Mouse (Mus musculus) hindbrain, postnatal 0 days (tissue): ENCODE data around the gene Nppc. TPM values are rescaled to one million over a fixed set of nuclear protein-coding genes. Genes with fewer than 3 reads are reported as not detected.
A peak's percentile ranks its signal among the peaks of the same experiment; 100 is the strongest.

Source experiments
- ATAC-seq: fragments of 200-750 bp; cut with Nextera tagmentation; 2 replicates; pipeline ENCODE4 v1.8.0; 2017; ENCODE audit warnings: mild to moderate bottlenecking, moderate TSS enrichment, moderate library complexity
- DNase-seq: peaks from one replicate; pipeline ENCODE4 v3.0.0-alpha.2; 2015; ENCODE audit warnings: low spot score
- H3K27ac ChIP-seq: fragments of 300-500 bp; sonication (generic); 2 replicates; pipeline ENCODE4 v1.5.1; 2014; ENCODE audit warnings: mild to moderate bottlenecking
- H3K27me3 ChIP-seq: fragments of 300-500 bp; sonication (generic); 2 replicates; pipeline ENCODE4 v1.6.1; 2014; ENCODE audit warnings: low read length, mixed read lengths; ENCODE audit not compliant: insufficient read depth
- H3K36me3 ChIP-seq: fragments of 300-500 bp; sonication (generic); 2 replicates; pipeline ENCODE4 v1.6.1; 2014; ENCODE audit warnings: low read length, mixed read lengths; ENCODE audit not compliant: insufficient read depth
- H3K4me1 ChIP-seq: fragments of 300-500 bp; sonication (generic); 2 replicates; pipeline ENCODE4 v1.6.1; 2014; ENCODE audit warnings: antibody characterized with exemption, low read length, mixed read lengths; ENCODE audit not compliant: insufficient read depth
- H3K4me2 ChIP-seq: fragments of 300-500 bp; sonication (generic); 2 replicates; pipeline ENCODE4 v1.6.1; 2014; ENCODE audit warnings: low read depth, mild to moderate bottlenecking, low read length, moderate library complexity, mixed read lengths
- H3K4me3 ChIP-seq: fragments of 300-500 bp; sonication (generic); 2 replicates; pipeline ENCODE4 v1.5.1; 2014; ENCODE audit warnings: low read length
- H3K9ac ChIP-seq: fragments of 300-500 bp; sonication (generic); replicated peaks from 2 replicates; pipeline ENCODE4 v1.6.1; 2014; ENCODE audit warnings: mild to moderate bottlenecking, low read length, moderate library complexity, mixed read lengths
- H3K9me3 ChIP-seq: fragments of 300-500 bp; sonication (generic); 2 replicates; pipeline ENCODE4 v1.6.1; 2016; ENCODE audit warnings: low read length, mixed read lengths
- CTCF ChIP-seq: IDR thresholded peaks from 2 replicates; pipeline ENCODE4 v1.5.1; 2016; ENCODE audit warnings: antibody characterized with exemption, control low read depth, low read depth
- WGBS: fragments of 180-500 bp; shearing (Covaris S2); extraction: QIAGEN DNeasy Blood & Tissue Kit; methylation state at CpG from one replicate; pipeline ENCODE4 v1.1.7; 2014; 5-methylcytosine and 5-hydroxymethylcytosine counted together
- polyA plus RNA-seq: library from polyadenylated mRNA; unstranded; fragments of >200 nt; fragmentation: Nextera tagmentation; extraction: Ambion mirVana; gene quantifications from 2 replicates; pipeline ENCODE4 v1.2.1, GENCODE M21; 2015
- total RNA-seq: library from RNA; depleted of rRNA; stranded (reverse); fragments of >200 nt; gene quantifications from 2 replicates; pipeline ENCODE4 v1.2.3, GENCODE M21; 2014

Gene Nppc
- total and polyA plus RNA-seq, 2 experiments from 2014 or later: 14.6 to 22.7 TPM

DNA sequence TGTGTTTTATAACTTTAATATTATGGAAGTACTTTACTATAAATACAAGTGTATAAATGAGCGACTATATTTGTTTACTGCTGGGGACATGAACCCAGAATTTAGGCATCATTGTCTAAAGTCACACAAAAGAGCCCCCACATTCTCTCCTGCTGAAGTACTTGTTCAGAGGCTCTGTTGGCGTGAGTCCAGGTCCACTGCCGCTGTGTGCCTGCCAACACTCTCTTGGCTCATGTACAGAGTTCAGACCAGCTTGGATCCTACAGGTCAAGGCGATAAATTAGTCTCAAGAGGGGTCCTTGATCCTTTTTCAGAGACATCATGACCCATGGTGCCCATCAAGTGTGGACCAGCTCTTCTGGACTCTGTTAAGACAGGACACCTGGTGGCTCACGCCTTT is 13.3 kb downstream of the Nppc start:
- Histone ChIP-seq H3K36me3 (no peaks in the 10 kb centered on the region), H3K9ac (no peak overlapping the region), H3K4me3 (no peak overlapping the region), H3K4me2 (no peak overlapping the region), H3K4me1 (no peaks in the 10 kb centered on the region), H3K27ac (no peak overlapping the region), H3K9me3 (no peaks in the 10 kb centered on the region), H3K27me3 (no peaks in the 10 kb centered on the region)
- DNase-seq: peak; percentile 35
- TF ChIP-seq CTCF: no peak
- ATAC-seq: no peak
- 72% methylated on average over 5 of the region's 5 CpGs for WGBS

DNA sequence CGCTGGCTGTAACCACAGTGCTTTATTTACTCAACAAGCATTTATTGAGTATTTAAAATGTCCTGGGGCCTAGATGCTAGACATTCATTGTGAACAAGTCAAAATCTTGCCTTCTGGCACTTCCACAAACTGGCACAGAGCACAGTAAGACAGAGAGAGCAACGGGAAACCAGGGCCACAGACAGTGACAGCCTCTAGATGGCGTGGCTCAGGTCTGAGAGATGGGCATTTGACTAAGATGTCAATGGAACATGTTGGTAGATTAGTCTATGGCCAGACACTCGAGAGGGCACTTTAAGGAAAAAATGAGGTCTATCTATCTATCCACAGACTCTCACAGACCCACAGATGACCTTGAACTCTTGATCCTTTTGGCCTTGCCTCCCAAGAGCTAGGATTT is 17.7 kb downstream of the Nppc start:
- H3K4me1 ChIP-seq: no peaks in the 10 kb centered on the region
- no peaks in the 10 kb centered on the region for H3K9me3 ChIP-seq
- no peak overlapping the region for H3K27ac ChIP-seq
- H3K9ac ChIP-seq: no peak overlapping the region
- WGBS: 61% methylated on average over 4 of the region's 4 CpGs
- no peaks in the 10 kb centered on the region for H3K36me3 ChIP-seq
- H3K4me3 ChIP-seq: no peak overlapping the region
- peak; percentile 48 for TF ChIP-seq CTCF
- no peaks in the 10 kb centered on the region for H3K27me3 ChIP-seq
- ATAC-seq (no peak), DNase-seq (no peak)
- H3K4me2 ChIP-seq: no peak overlapping the region

DNA sequence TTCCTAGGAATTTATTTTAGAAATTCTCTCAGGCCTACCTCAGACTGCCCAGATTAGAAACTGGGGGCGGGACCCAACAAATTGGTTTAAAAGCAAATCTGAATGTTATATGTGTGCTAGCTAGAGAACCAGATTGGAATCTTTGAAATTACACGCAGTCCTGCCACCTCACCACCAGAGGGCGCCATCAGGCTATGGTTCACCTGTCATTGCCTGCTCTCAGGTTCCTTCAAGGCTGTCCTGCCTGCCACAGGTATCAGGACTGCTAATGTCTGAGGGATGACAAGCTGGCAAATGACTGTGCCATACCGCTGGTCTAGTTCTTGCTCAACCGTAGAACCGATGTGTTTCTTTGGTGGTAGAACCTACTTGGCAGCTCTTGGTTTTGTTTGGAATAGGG is 20.1 kb downstream of the Nppc start:
- Histone ChIP-seq H3K4me3 (no peak overlapping the region), H3K9ac (no peak overlapping the region), H3K27me3 (no peaks in the 10 kb centered on the region), H3K27ac (no peak overlapping the region), H3K4me1 (no peaks in the 10 kb centered on the region), H3K4me2 (no peak overlapping the region), H3K36me3 (no peaks in the 10 kb centered on the region), H3K9me3 (no peaks in the 10 kb centered on the region)
- peak; percentile 74 for DNase-seq
- WGBS: 14% methylated on average over 6 of the region's 6 CpGs
- ATAC-seq: 0 out of 2 replicates have a peak, but pooled peaks have one; percentile 38
- peak; percentile 93 for TF ChIP-seq CTCF

DNA sequence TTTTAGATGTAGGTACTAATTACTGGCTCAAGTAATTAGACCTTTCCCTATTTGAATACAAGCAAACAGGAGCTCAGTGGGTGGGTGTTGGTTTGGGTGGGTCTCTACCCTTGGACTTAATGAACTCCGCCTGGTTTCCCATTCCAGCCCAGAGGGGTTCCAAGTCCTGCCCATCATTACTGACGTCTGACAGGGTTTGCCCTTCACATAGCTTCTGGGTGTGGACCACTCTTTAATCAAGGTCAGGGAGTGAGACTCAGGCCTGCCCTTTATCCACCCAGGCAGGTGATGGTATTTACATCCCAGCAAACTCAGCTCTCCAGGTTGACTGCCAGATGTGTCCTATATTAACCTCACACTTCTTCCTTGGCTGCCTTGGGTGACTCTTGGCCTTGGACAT is 22.9 kb downstream of the Nppc start:
- H3K36me3 ChIP-seq: no peaks in the 10 kb centered on the region
- no peaks in the 10 kb centered on the region for H3K9me3 ChIP-seq
- TF ChIP-seq CTCF: no peak
- no peaks in the 10 kb centered on the region for H3K27me3 ChIP-seq
- WGBS: 52% methylated on average over 2 of the region's 2 CpGs
- H3K9ac ChIP-seq: no peak overlapping the region
- no peak overlapping the region for H3K4me3 ChIP-seq
- no peak for ATAC-seq
- no peak overlapping the region for H3K4me2 ChIP-seq
- H3K27ac ChIP-seq: no peak overlapping the region
- no peak for DNase-seq
- no peaks in the 10 kb centered on the region for H3K4me1 ChIP-seq

DNA sequence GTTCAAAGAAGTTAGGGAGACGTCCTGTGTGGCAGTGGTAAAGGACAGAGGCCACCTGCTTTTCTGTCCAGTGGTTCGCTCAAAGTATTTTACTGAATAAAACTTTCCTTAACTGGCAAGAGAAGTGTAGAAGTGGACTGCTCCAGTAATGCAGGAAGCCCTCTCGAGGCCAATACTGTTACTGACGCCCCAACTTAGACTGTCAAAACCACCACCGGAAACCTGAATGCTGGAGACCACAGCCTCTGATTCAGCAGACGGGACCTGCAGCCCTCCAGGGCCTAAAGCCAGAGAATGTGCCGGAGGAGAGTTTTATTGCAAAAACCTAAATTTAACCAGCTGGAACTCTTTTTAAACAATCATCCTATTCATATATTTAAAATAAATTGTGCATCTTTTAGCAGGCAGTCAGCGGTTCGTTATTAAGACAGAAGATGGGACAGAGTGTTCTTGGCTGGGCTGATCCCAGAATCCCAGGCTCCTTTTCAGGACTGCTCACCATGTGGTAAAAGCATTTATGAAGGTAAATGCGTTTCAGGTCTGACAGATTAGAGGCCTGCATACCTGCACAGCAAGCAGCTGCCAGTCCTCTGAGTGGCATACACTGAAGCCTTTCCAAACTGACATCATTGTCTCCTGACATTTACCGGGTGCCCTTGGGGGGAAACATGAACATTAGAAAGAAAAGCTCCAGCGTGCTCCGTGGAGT is 27.1 kb downstream of the Nppc start:
- Histone ChIP-seq H3K36me3 (no peaks in the 10 kb centered on the region), H3K27ac (no peak overlapping the region), H3K4me2 (no peak overlapping the region), H3K4me1 (no peaks in the 10 kb centered on the region), H3K27me3 (no peaks in the 10 kb centered on the region), H3K4me3 (no peak overlapping the region), H3K9ac (no peak overlapping the region), H3K9me3 (no peaks in the 10 kb centered on the region)
- DNase-seq: no peak
- peak; percentile 19; the same call in 1 of the 2 replicates for TF ChIP-seq CTCF
- no peak for ATAC-seq
- WGBS: 63% methylated on average over 13 of the region's 13 CpGs

DNA sequence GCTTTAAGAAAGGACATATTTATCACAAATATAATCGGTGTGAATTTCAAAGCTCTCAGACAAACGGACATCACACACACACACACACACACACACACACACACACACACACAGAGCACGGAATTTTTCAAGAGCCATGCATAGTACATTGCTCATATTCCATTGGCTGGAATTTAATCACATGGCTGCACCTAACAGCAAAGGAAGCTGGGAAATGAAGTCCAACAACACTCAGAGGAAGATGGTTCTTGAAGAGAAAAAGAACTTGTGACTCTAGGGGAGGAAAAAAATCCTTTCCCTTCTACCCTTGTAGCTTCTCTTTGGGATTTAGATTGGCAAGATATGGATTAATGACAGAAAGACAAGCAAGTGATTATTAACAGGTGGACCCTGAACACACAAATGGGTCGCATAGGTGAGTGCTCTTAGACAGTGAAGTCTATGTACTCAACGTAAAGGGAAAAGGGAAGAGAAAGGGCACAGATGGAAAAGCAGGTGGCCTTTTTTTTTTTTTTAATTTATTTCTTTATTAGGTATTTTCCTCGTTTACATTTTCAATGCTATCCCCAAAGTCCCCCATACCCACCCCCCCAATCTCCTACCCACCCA is 35.5 kb downstream of the Nppc start:
- 48% methylated on average over 6 of the region's 6 CpGs for WGBS
- Histone ChIP-seq H3K4me2 (peak overlapping the region; percentile 40; the same call in 1 of the 2 replicates), H3K4me1 (0 out of 2 replicates have a peak, but pooled peaks cover 10% of the 10 kb centered on the region), H3K27ac (0 out of 2 replicates have a peak overlapping the region, but pooled peaks have one; percentile 58), H3K4me3 (peak overlapping the region; percentile 6; the same call in 1 of the 2 replicates), H3K9ac (no peak overlapping the region), H3K27me3 (no peaks in the 10 kb centered on the region), H3K36me3 (no peaks in the 10 kb centered on the region), H3K9me3 (no peaks in the 10 kb centered on the region)
- ATAC-seq: peak; percentile 90
- peak; percentile 72 for DNase-seq
- no peak for TF ChIP-seq CTCF
